Mouse (Mus musculus) cerebellum, adult (tissue): ENCODE measurements around the gene Gm12216.
A peak's percentile ranks its signal among the peaks of the same experiment; 100 is the strongest.

ENCODE experiments used
- ATAC-seq: cut with Nextera tagmentation; 2 replicates; pipeline ENCODE4 v1.9.2; 2017; ENCODE audit warnings: mild to moderate bottlenecking, moderate library complexity, mixed read lengths; ENCODE audit not compliant: insufficient number of reproducible peaks, low FRiP score, low TSS enrichment

Gene Gm12216

GRCm38 (mm10) chr11:53757612-53758011 lies 101.4 kb downstream of the Gm12216 start:
- no peak for ATAC-seq

GRCm38 (mm10) chr11:53755011-53755595 lies 104.0 kb downstream of the Gm12216 start:
- no peak for ATAC-seq

GRCm38 (mm10) chr11:53749716-53750352 lies 109.2 kb downstream of the Gm12216 start:
- no peak for ATAC-seq

GRCm38 (mm10) chr11:53749306-53749705 lies 109.8 kb downstream of the Gm12216 start:
- no peak for ATAC-seq

GRCm38 (mm10) chr11:53748614-53749013 lies 110.4 kb downstream of the Gm12216 start:
- ATAC-seq = no peak

- no peak for ATAC-seq
Observed at GRCm38 (mm10) chr11:53747985-53748384, 111.1 kb downstream of the Gm12216 start.

GRCm38 (mm10) chr11:53745260-53745659 lies 113.8 kb downstream of the Gm12216 start:
- ATAC-seq = no peak

GRCm38 (mm10) chr11:53742353-53742752 lies 116.7 kb downstream of the Gm12216 start:
- ATAC-seq = no peak

- ATAC-seq = no peak
Observed at GRCm38 (mm10) chr11:53737573-53737946, 121.5 kb downstream of the Gm12216 start.

GRCm38 (mm10) chr11:53736771-53737572 lies 122.1 kb downstream of the Gm12216 start:
- no peak for ATAC-seq

GRCm38 (mm10) chr11:53735682-53736245 lies 123.3 kb downstream of the Gm12216 start:
- ATAC-seq = peak; percentile 75

- ATAC-seq = no peak
Observed at GRCm38 (mm10) chr11:53734970-53735681, 123.9 kb downstream of the Gm12216 start.

GRCm38 (mm10) chr11:53734431-53734830 lies 124.6 kb downstream of the Gm12216 start:
- ATAC-seq = no peak

- ATAC-seq = no peak
Observed at GRCm38 (mm10) chr11:53733824-53734223, 125.2 kb downstream of the Gm12216 start.
